Mouse (Mus musculus) c-Kit-positive CD71-positive TER-119-negative erythroid progenitor cells, embryonic 14.5 days (primary cell): ENCODE measurements around the gene Xylb.
A peak's percentile ranks its signal among the peaks of the same experiment; 100 is the strongest.
"Not testable (repeated sequence)": the region's sequence is repeated elsewhere in the genome, so short reads cannot be mapped to it uniquely, and the experiment has no call there.

ENCODE experiments used
- DNase-seq: peaks from one replicate; pipeline ENCODE4 v3.0.0-alpha.2; 2013; ENCODE audit warnings: low read depth

Xylb gene

DNA sequence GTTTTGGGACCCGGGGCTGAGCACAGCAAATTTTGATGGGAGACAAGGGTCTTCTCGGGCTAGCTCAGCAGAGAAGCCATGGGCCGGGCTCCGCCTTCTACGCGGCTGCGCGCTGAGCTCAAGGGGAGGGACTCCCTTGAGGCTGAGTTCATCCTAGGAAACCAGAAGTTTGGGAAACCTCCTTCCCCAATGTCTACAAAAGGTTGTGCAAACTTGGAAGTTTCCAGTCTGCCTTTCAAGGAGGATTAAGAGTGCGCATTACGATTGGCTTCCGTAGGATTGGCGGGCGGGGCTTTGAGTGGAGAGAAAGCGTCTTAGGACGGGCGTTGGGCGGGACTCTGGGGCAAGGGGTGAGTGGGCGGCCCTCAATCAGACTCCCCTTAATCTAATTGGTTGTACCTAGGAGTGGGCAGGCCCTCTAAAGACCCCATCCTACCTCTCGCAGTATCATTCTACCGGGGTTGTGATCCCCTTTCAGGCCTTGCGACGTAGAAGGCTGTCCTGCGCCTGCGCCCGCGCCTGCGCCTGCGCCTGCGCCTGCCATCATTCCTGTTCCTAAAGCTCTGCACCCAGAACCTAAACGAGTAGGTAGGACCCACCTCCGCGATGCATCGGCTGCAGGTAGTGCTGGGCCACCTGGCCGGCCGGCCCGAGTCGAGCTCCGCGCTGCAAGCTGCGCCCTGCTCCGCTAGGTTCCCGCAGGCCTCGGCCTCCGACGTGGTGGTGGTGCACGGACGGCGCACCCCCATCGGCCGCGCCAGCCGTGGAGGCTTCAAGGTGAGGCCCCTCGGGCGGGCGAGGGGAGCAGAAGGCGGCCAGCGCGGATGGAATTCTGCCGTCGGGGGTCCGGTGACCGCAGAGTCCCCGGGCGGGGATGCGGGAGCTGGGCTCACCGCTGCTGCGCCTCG, 16.0 kb upstream of the Xylb start, which contains the start of gene Myd88:
Gene Myd88, minus strand, starts transcription at position 503 of the 908 bp plus-strand sequence.
- DNase-seq, result peak; percentile 91

DNA sequence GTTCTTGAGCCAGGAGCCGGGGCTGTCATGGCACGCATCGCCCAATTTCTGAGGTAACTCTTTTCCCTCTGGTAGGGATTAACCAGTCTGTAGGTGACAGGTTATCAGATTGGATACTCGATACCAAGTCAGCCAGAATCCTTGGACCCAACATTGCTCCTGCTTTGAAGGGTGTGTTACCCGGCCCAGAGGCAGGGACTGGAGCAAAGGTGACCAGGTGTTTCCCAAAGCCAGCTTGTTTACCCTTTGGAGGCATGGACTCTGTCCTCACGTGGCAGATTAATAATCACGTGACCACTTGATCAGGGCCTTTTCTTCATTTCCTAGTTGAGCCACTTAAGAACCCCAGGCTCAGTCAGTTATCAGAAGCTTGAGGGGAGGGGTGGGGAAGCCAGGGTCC, 14.5 kb upstream of the Xylb start:
- no peak for DNase-seq

DNA sequence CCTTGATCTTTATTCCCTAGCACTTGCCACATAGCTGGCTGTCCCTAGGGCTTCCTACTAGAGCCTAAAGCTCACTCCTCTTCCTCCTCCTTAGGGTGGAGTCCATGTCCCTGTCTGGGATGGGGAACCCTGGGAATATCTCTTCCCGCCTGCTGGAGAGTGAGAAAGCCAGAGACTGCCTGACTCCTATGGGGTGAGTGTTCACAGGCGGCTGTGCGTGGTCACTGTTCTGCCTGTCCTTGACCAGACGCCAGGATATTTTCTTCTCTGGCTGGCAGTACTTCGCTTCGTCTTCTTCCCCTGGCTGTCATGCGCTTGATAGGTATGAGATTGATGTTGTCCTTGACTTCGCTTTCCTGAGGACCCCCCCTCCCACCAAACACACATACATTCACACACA, 10.8 kb upstream of the Xylb start:
- DNase-seq, result no peak

DNA sequence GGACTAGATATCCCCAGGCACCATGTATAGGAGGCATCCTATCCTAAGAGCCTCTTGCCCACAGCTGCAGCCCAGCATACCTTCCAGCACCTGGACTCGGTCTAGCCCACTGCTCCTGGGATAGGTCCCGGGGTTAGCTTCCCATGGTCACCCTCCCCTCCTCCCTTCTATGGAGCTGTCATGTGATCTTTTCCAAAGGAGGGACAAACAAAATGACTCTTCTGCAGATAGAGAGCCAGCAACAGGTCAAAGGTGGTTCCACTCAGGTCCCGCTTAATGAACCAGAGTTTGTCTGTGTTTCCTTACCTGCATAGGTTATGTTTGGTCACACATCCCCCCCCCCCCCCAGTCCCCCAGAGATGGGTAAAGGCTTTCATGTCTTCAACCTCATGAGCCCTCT, 6.7 kb upstream of the Xylb start:
- no peak for DNase-seq

DNA sequence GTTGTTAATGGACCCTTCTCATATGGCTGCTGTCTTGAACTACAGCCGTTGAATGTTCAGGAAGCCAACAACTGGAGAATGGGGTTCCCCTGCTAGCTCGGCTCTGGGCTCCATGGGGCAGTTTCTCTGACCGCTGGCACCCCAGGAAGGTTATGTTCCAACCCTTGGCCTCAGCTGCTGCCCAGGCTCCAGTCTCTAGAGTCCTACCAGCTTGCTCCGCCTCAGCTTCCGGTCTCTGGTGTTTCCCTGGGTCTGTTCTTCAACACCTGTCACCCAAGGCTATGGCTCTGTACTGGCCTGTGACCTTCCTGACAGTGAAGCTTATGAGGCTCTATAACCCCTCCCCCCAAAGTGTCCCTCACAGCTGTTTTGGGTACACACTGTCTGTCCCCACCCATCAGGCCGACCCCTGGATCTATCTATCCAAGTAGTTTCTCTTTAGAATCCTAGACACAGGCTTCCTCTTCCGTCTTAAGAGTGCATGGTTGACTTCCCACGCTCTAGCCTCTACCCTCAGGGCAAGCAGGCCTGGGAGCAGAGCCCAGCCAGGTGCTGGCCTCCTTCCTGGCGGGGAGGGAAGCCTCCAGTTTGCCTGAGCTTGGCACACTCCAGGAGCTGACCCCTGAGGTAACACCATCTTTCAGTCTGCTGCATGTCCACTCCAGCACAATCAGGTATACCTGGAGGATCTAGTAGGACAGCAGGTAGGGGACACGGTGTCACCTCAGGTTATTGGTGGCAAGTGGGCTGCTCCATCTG, 6.1 kb upstream of the Xylb start:
- DNase-seq, result no peak

DNA sequence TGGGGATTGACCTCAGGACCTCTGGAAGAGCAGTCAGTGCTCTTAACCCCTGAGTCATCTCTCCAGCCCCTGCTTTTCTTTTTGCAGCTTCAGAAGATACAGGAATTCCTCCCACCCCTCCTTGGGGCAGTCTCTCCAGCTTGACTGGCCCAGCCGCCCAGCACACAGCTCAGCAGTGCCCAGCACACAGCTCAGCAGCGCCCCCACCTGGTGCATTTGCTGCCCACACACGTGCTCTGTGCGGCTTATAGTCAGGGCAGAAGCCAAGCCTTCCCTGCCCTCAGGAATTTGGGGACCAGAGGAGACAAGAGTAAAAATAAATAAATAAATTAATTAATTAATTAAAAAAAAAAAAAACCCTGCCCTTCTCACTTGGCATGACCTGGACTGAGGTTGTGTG, 5.1 kb upstream of the Xylb start:
- peak; percentile 60 for DNase-seq

DNA sequence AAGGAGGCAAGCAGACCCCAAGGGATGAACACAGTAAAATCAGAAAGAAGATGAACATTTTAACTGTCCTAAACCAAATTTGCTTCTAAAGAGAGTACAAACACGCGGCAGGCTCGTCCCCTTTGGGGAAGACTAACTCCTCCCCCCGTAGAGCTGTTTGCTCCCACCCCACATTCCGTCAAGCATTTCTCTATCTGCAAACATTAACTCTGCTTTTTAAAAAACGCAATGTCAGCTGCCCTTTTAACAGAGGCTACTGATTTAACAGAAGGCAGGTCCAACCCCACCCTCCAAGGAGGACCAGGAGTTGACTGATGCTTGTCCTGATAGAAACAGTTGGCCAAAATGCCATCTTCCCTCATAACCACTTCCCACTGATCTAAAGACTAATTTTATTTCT, 3.3 kb upstream of the Xylb start:
- DNase-seq, result no peak

DNA sequence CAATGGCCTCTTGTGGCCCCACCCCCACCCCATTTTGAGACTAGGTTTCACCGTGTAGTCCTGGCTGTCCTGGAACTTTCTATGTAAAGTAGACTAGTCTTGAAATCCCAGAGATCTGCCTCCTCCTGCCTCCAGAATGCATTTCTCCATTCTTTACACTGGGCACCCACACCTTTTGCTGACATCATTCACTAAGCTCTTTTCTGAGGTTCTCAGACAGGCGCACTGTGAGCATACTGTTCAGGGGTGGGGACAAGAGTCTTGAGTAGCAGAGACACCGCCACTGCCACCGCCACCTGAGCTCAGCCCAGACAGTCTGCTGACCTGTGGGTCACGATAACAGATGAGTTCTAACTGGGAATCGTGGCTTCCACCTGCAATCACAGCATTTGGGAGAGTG, 1.2 kb upstream of the Xylb start:
- no peak for DNase-seq

DNA sequence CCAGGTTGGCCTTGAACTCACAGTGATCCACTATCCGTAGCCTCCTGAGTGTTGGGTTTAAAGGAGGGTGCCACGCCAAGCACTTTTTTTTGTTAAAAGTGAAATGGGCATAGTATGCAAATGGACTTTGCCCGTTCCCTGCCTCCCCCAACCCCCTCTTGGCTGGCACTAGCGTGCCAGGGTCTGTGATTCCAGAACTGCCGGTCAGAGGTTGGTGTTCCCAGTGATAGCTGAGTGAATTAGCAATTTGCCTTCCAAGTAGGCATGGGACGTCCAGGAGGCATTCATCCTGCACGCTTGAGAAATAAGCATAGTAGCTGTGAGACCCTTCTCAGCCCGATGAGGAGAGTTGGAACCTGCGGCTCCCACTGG, 863 bp downstream of the Xylb start:
- DNase-seq, result no peak

DNA sequence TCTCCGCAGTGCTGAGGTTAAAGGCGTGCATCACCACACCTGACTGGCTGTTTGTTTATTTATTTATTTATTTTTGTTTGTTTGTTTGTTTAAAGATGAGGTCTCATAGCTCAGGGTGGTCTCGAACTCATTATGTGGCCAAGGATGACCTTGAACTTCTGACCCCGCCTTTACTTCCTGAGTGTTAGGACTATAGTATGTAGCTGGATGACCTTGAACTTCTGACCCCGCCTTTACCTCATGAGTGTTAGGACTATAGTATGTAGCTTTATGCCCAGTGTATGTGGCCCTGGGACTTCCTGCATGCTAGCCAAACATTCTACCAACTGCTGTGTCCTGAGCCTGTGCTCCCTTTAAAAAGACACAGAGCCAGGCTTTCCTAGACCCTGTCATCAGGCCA, 4.2 kb downstream of the Xylb start:
- DNase-seq, result no peak

DNA sequence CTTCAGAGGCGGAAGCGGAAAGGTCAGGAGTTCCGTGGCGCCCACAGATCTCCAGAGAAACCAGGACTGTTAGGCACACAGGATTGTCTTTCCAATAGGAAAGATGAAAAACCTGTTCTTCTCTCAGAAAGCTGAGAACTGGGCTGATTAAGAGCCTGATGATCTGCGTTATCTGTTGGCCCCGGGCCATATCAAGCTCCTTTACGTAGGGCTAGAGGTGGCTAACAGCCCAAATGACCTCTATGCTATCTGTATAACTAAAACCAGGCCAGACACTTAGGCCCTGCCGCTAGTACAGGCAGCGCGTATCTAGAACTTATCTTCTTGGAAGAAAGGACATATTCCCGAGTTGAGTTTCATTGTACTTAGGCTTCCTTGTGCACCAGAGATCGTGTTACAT, 6.0 kb downstream of the Xylb start:
- no peak for DNase-seq

DNA sequence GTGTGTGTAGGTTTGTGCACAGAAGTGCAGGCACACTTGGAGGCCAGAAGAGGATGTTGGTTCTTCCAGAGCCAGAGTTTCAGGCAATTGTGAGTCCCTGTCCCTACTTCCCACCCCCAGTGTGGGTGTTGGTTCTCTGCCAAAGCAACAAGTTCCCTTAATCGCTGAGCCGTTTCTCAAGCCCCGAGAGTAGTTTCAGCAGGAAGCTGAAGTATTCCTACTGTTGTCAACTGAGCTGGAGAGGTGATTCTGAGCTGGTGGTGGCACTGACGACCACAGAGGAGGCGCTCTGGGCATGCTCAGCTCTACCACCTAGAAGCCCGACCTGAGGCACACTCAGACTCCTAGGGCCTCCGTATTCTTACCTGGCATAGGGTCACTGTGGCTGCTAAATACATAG, 8.1 kb downstream of the Xylb start, which contains the start of gene Slc22a14:
Gene Slc22a14, minus strand, starts transcription at position 270 of the 400 bp plus-strand sequence.
- no peak for DNase-seq

DNA sequence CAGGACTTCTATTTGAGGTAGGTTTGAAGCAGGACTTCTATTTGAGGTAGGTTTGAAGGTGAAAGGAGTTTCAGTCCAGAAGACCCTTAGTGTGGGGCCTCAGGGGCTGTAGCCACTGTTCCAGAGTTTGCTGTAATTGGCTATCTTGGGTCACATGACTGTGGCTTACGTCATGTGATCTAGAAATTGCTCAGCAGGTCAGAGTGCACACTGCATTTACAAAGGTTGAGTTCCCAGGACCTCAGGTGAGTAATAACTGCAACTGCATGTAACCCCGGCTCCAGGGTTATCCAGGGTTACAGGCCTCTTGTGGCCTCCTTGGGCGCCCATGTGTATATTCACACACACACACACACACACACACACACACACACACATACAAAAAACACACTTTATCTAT, 11.2 kb downstream of the Xylb start:
- no peak for DNase-seq

DNA sequence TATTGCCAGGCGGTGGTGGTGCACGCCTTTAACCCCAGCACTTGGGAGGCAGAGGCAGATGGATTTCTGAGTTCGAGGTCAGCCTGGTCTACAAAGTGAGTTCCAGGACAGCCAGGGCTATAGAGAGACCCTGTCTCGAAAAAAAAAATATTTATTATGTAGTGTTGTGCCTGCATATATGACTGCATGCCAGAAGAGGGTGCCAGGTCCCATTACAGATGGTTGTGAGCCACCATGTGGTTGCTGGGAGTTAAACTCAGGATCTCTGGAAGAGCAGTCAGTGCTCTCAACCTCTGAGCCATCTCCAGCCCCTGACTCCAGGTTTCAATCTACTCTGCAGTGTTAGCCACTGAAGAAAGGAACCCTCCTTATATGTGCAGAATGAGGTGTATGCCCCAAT, 13.6 kb downstream of the Xylb start:
- DNase-seq, result not testable (repeated sequence)

DNA sequence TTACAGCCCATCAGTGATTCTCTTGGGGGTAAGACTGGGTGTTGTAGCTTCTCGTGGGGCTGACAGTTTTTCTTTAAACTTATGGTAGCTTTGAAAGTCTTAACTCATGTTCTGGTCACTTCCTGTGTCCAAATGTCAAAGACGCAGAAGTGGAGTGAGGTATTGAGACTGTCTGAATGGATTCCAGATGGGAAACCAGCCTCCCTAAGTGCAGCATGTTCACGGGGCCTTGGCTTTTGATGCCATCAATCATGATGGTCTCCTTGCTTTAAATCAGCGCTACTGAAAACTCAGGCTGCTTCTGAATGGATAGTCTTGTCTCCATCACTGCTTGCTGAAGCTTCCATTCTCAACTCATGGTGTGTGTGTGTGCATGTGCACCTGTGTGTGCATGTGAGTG, 14.1 kb downstream of the Xylb start:
- DNase-seq, result no peak

DNA sequence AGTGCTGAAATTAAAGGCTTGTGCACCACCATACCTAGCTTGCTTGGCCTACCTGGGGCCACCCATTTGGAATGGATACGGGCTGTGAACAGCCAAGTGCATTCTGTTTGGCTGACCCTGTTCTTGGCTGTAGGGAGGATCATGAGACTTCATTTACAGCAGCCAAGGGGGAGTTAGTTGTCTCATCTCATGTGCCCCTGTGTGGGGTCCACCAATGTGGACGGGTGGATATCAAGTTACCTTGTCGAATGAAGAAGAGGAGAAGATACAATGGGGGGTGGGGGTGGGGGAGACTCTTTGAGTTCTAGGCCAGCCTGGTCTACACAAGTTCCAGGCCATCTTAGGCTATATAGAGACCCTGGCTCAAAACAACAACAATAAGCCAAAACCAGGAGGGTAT, 17.8 kb downstream of the Xylb start:
- DNase-seq, result no peak

DNA sequence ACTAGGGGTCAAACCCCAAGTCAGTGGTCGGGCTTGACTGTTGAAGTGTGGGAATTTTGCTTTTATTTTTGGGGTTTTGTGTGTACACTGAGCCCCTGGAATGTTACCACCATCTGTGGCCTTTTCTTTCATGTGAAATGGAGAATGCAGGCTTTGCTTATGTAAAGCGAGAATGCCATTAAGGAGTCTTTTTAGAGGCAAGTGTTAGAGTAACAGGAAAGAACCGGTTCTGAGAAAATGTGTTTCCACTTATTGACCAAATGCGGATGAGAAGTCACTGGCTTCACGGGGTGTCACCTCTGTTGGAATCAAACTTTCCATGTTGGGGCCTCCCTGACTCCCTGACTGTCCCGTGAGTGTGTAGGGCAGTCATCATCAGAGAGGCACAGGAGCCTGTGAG, 18.4 kb downstream of the Xylb start:
- no peak for DNase-seq

DNA sequence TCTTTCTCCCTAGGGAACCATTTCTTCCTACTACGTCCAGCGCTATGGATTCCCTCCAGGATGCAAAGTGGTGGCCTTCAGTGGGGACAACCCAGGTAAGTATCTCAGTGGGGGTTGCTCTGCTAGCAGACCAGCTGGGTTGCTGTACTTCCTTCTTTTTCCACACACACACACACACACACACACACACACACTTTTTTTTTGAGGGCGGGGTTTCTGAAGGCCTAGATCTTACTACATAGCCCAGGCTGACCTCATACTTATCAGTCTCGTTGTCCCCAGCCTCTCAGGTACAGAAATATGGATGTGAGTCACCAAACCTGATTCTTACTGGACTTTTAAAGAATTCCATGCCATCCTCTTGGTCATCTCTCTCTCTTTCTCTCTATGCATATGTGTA, 21.1 kb downstream of the Xylb start:
- no peak for DNase-seq

DNA sequence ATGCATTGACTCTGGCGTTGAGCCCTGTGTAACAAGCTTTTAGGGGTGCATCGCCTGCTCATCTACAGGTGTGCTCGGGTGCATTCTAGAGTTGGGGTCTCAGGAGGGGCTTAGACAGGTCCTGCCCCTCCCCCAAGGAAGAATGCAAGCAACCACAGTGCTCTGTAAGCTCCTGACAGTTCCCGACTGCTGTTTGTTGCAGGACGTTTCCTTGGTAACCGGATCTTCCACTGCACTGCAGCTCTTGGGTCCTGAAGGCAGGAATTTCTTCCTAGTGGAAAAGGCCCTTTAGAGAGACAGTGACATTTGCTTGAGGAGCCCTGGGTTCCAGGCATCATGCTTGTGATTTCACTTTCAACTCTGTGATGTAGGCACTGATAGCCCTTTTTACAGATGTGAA, 25.4 kb downstream of the Xylb start:
- no peak for DNase-seq

DNA sequence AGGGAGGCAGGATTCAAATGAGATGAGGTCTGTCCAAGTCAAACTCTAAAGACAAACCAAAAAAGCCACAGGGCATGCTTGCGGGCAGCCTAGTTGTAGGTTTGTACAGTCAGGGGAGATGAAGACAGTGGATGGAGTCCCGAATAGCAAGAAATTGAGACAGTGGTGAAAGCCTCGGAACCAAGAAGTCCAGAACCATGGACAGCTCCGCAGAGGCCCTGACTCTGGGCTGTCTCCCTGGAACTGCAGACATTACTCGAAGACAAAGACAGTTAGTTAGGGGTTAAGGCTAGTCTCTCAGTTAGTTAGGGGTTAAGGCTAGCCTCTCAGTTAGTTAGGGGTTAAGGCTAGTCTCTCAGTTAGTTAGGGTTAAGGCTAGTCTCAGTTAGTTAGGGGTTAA, 31.8 kb downstream of the Xylb start:
- peak; percentile 30 for DNase-seq

DNA sequence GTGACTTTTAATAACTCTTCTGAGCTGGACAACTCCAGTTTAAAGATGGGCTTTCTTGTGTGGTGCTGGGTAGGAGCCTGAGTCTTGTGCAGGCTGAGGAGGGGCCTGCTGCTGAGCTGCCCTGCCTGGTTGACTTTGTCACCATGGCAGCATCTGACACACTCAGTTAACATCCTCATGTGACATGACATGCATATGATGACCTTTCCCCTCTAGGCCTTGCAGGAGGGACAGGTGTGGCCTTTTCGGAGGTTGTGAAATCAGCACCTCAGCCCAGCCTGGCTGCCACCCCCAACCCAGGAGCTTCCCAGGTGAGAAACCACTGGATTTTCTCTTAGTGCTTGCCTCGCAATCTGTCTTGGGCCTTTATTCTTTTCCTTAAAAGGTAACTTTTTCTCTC, 33.0 kb downstream of the Xylb start:
- no peak for DNase-seq

DNA sequence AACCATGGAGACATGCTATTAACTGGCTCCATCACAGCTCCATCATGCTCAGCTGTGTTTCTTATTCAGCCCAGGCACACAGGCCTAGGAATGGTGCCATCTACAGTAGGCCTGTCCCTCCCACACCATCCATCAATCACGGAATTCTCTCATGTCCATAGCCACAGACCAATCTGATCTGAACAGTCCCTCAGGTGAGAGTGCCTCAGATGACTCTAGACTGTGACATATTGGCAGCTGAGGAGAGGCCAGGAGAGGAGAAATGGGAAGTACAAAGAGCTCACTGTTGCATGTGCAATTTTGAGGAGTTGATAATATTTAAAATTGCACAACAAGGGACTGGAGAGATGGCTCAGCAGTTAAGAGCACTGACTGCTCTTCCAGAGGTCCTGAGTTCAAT, 37.6 kb downstream of the Xylb start:
- no peak for DNase-seq

DNA sequence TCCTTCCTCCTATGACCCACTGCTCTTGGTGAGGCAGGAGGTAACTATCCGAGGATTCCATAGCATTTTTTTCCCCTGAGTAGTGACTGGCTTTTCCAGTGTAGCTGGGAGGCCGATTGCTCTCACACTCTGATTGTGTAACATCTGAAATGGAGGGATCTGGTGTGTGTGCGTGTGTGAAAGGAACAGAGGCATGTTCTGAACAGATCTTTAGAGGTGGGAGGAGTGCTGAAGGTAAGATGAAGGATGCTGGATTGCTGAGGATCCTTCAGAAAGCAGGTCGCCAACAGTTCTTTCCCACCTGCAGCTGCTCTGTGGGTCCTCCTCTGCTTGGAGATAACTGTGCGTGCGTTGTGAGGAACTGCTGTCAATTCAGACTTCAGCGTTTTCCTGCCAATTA, 44.2 kb downstream of the Xylb start:
- DNase-seq, result peak; percentile 8
